28 mouse cellular contexts compared by ENCODE assay signal in genomic region chr4:13128185-13128584, GRCm38 (mm10).
"Had no signal": no experiment of that assay in that cellular context is flagged by ENCODE, and none has a peak within 500 bp of the region (broad histone marks: within the 10 kb centered on the region; RNA-seq: fewer than 3 reads in every experiment).

No protein-coding gene starts in this region.

- DNase-seq: gastrocnemius, adult 2 months; gastrocnemius, postnatal 10 days; gastrocnemius, postnatal 25 days; heart, adult 11 months; heart, adult 2 months; heart, postnatal 14 days; heart, postnatal 36 days; kidney, adult 18-20 months; kidney, adult 8-10 months; kidney, postnatal 14 days; kidney, postnatal 36 days; liver; liver, embryonic 13.5 days had no signal

- H3K4me1 ChIP-seq: heart, embryonic 13.5 days; heart, embryonic 15.5 days; hindbrain, embryonic 12.5 days; intestine, embryonic 15.5 days; limb, embryonic 10.5 days; limb, embryonic 12.5 days; liver, embryonic 13.5 days had no signal

- H3K4me2 ChIP-seq: heart, embryonic 11.5 days; heart, embryonic 13.5 days; heart, embryonic 15.5 days; hindbrain, embryonic 12.5 days; hindbrain, embryonic 14.5 days; intestine, embryonic 15.5 days; limb, embryonic 12.5 days; liver, embryonic 11.5 days; liver, embryonic 13.5 days had no signal

- H3K4me3 ChIP-seq: gastrocnemius, adult 2 months; heart, adult 2 months; heart, embryonic 13.5 days; heart, embryonic 15.5 days; hindbrain, embryonic 12.5 days; intestine, embryonic 15.5 days; layer of hippocampus, adult 2 months; left cerebral cortex, adult 2 months; limb, embryonic 10.5 days; limb, embryonic 12.5 days; liver, embryonic 13.5 days had no signal

- H3K27me3 ChIP-seq: heart, embryonic 13.5 days; heart, embryonic 15.5 days; hindbrain, embryonic 12.5 days; intestine, embryonic 15.5 days; limb, embryonic 12.5 days; liver, embryonic 13.5 days had no signal

- H3K9ac ChIP-seq: heart, embryonic 13.5 days; heart, embryonic 15.5 days; hindbrain, embryonic 12.5 days; hindbrain, embryonic 14.5 days; intestine, embryonic 15.5 days; limb, embryonic 12.5 days; liver, embryonic 13.5 days had no signal

- ATAC-seq: hindbrain, embryonic 16.5 days; inflammation-experienced regulatory T-cells, adult 6 months; intestine, embryonic 15.5 days; intestine, postnatal 0 days had no signal

- H3K36me3 ChIP-seq: heart, embryonic 13.5 days; heart, embryonic 15.5 days; hindbrain, embryonic 12.5 days; intestine, embryonic 15.5 days; limb, embryonic 10.5 days; limb, embryonic 12.5 days; liver, embryonic 13.5 days had no signal

- H3K27ac ChIP-seq: heart, adult 2 months; heart, embryonic 13.5 days; heart, embryonic 15.5 days; hindbrain, embryonic 12.5 days; hindbrain, embryonic 14.5 days; intestine, embryonic 15.5 days; kidney, postnatal 0 days; layer of hippocampus, adult 2 months; left cerebral cortex, adult 2 months; limb, embryonic 10.5 days; limb, embryonic 12.5 days; liver, embryonic 13.5 days had no signal

- H3K9me3 ChIP-seq: heart, embryonic 13.5 days; heart, embryonic 15.5 days; hindbrain, embryonic 12.5 days; intestine, embryonic 15.5 days; limb, embryonic 10.5 days; limb, embryonic 12.5 days; liver, embryonic 13.5 days had no signal
